In genomic region chr8:125889920-125890319, GRCm38 (mm10) we compare ENCODE assay signal across 25 mouse cellular contexts. TPM values are rescaled to one million over a fixed set of nuclear protein-coding genes. Genes with fewer than 3 reads are reported as not detected.
DNase-seq lines count a peak whose midpoint lies in the region; ATAC-seq and TF ChIP-seq lines count a peak whose summit lies in the region.
"Had no signal": no experiment of that assay in that cellular context is flagged by ENCODE, and none has a peak within 500 bp of the region (broad histone marks: within the 10 kb centered on the region; RNA-seq: fewer than 3 reads in every experiment).

No protein-coding gene starts in this region.

- no peak overlapping the region for H3K27ac ChIP-seq in forebrain, postnatal 0 days (ENCODE audit: low read depth, low read length)
- H3K27ac ChIP-seq in forebrain, embryonic 13.5 days = no peak overlapping the region
- H3K27ac ChIP-seq: embryonic facial prominence, embryonic 10.5 days; embryonic facial prominence, embryonic 12.5 days had no signal

- H3K9ac ChIP-seq in forebrain, postnatal 0 days = no peak overlapping the region
- no peak overlapping the region for H3K9ac ChIP-seq in forebrain, embryonic 13.5 days
- H3K9ac ChIP-seq: embryonic facial prominence, embryonic 12.5 days had no signal

- H3K27me3 ChIP-seq in forebrain, postnatal 0 days (ENCODE audit: insufficient read depth, low read length) = no peaks in the 10 kb centered on the region
- H3K27me3 ChIP-seq in forebrain, embryonic 13.5 days = no peaks in the 10 kb centered on the region
- H3K27me3 ChIP-seq: embryonic facial prominence, embryonic 12.5 days; Patski had no signal

- 74% methylated on average over 3 of the region's 3 CpGs for WGBS in forebrain, postnatal 0 days
- 90% methylated on average over 3 of the region's 3 CpGs for WGBS in forebrain, embryonic 13.5 days

- no peak for TF ChIP-seq CTCF in forebrain, postnatal 0 days (IDR thresholded peaks at IDR 0.05; ENCODE audit: low read depth)

- H3K36me3 ChIP-seq in forebrain, postnatal 0 days (ENCODE audit: insufficient read depth) = peaks cover 41% of the 10 kb centered on the region
- peaks cover 54% of the 10 kb centered on the region for H3K36me3 ChIP-seq in forebrain, embryonic 13.5 days (ENCODE audit: poor library complexity, severe bottlenecking)
- H3K36me3 ChIP-seq: embryonic facial prominence, embryonic 10.5 days; embryonic facial prominence, embryonic 12.5 days; G1E had no signal

- no peaks in the 10 kb centered on the region for H3K9me3 ChIP-seq in forebrain, postnatal 0 days (ENCODE audit: low read length)
- peaks cover 2% of the 10 kb centered on the region; the same call in 1 of the 2 replicates for H3K9me3 ChIP-seq in forebrain, embryonic 13.5 days (replicated peaks)
- H3K9me3 ChIP-seq: embryonic facial prominence, embryonic 10.5 days; embryonic facial prominence, embryonic 12.5 days had no signal

- no peak overlapping the region for H3K4me2 ChIP-seq in forebrain, postnatal 0 days (ENCODE audit: low read depth)
- no peak overlapping the region for H3K4me2 ChIP-seq in forebrain, embryonic 13.5 days
- H3K4me2 ChIP-seq: embryonic facial prominence, embryonic 12.5 days had no signal

- peak; percentile 36 for DNase-seq in forebrain, postnatal 0 days
- DNase-seq in frontal cortex, adult 2 months (ENCODE audit: extremely low spot score in 1 of 2, low spot score in 1 of 2) = peak; percentile 50 to 68
- no peak for DNase-seq in frontal cortex, postnatal 25 days (ENCODE audit: low spot score in 2 of 2)
- DNase-seq in right cerebral cortex, adult 18-20 months = peak; percentile 35
- DNase-seq in right cerebral cortex, postnatal 25 days = no peak
- DNase-seq in cerebellum, postnatal 25 days = no peak
- DNase-seq: adrenal gland, adult 8-10 months; adrenal gland, postnatal 14 days; adrenal gland, postnatal 36 days; B cell, adult 2 months; cerebellum, adult 11 months; cerebellum, adult 18-20 months; cerebellum, adult 8-10 months; cerebellum, adult 9-11 months; cerebellum, postnatal 14 days had no signal

- H3K4me3 ChIP-seq in forebrain, postnatal 0 days (ENCODE audit: low read depth, low read length) = no peak overlapping the region
- H3K4me3 ChIP-seq in forebrain, embryonic 13.5 days = no peak overlapping the region
- H3K4me3 ChIP-seq: embryonic facial prominence, embryonic 10.5 days; embryonic facial prominence, embryonic 12.5 days had no signal

- no peaks in the 10 kb centered on the region for H3K4me1 ChIP-seq in forebrain, postnatal 0 days (ENCODE audit: insufficient read depth)
- H3K4me1 ChIP-seq in forebrain, embryonic 13.5 days = no peaks in the 10 kb centered on the region
- H3K4me1 ChIP-seq: embryonic facial prominence, embryonic 10.5 days; embryonic facial prominence, embryonic 12.5 days had no signal

- ATAC-seq in forebrain, postnatal 0 days = peak; percentile 50; the same call in 1 of the 2 replicates
- no peak for ATAC-seq in forebrain, embryonic 13.5 days
- ATAC-seq: activated CD4-positive, CD25-positive, alpha-beta regulatory T cell, adult 4 months; CD4-positive, CD25-positive, alpha-beta regulatory T cell, adult 4 months; forebrain, embryonic 14.5 days; forebrain, embryonic 16.5 days; Patski had no signal

RNA-seq across cellular contexts. Expression of gene Pcnx2, which starts 8.2 kb away (rescaled TPM):
- total RNA-seq in forebrain, postnatal 0 days (2014; rRNA removed) = 10.0 and 12.3 TPM in 2 replicates
- 1.8 and 2.1 TPM in 2 replicates for polyA plus RNA-seq in forebrain, postnatal 0 days (2015; fragmentation: Nextera tagmentation; extraction: Ambion mirVana)
- polyA plus RNA-seq in forebrain, embryonic 13.5 days (2015; fragmentation: Nextera tagmentation; extraction: Ambion mirVana) = 2.1 and 2.5 TPM in 2 replicates
- 45.5 and 47.8 TPM in 2 replicates for polyA plus RNA-seq in frontal cortex, adult 2 months (2012; rRNA removed)
- total RNA-seq: CH12.LX had no signal
- polyA plus RNA-seq: G1E had no signal

RNA-seq across cellular contexts. Expression of gene Map3k21, which starts 20.3 kb away (rescaled TPM):
- 2.3 and 3.2 TPM in 2 replicates for total RNA-seq in forebrain, postnatal 0 days (2014; rRNA removed)
- polyA plus RNA-seq in forebrain, postnatal 0 days (2015; fragmentation: Nextera tagmentation; extraction: Ambion mirVana) = 0.49 and 0.85 TPM in 2 replicates
- 0.08 and 0.10 TPM in 2 replicates for polyA plus RNA-seq in forebrain, embryonic 13.5 days (2015; fragmentation: Nextera tagmentation; extraction: Ambion mirVana)
- polyA plus RNA-seq in frontal cortex, adult 2 months (2012; rRNA removed) = 1.4 and 1.5 TPM in 2 replicates
- total RNA-seq: CH12.LX had no signal
- polyA plus RNA-seq: activated CD4-positive, CD25-positive, alpha-beta regulatory T cell, adult 4 months; CD4-positive, CD25-positive, alpha-beta regulatory T cell, adult 4 months; G1E had no signal

Comparison
In these comparisons a context has a peak if more than half of its experiments do, and no peak if none do; other contexts are left out.
1. DNase-seq: peak in forebrain, postnatal 0 days (single experiment), frontal cortex, adult 2 months (2 of 2) and right cerebral cortex, adult 18-20 months (single experiment); none in frontal cortex, postnatal 25 days (0 of 2), right cerebral cortex, postnatal 25 days (single experiment) and cerebellum, postnatal 25 days (0 of 2).
2. RNA of gene Pcnx2, which starts 8.2 kb away (polyA plus RNA-seq): 45.5 to 47.8 TPM in frontal cortex, adult 2 months; 1.8 to 2.1 TPM in forebrain, postnatal 0 days and 2.1 to 2.5 TPM in forebrain, embryonic 13.5 days; every median in the first group is over 10 times any median in the second.